Mouse (Mus musculus) kidney, postnatal 4 days (tissue): ENCODE results near the gene Hrg.
"Not testable (repeated sequence)": the region's sequence is repeated elsewhere in the genome, so short reads cannot be mapped to it uniquely, and the experiment has no call there.

ENCODE experiments used
- DNase-seq, 2 experiments: peaks; one replicate each; pipeline ENCODE4 v3.0.0; 2021; ENCODE audit warnings: mixed read lengths in 2 of 2

The Hrg gene

DNA sequence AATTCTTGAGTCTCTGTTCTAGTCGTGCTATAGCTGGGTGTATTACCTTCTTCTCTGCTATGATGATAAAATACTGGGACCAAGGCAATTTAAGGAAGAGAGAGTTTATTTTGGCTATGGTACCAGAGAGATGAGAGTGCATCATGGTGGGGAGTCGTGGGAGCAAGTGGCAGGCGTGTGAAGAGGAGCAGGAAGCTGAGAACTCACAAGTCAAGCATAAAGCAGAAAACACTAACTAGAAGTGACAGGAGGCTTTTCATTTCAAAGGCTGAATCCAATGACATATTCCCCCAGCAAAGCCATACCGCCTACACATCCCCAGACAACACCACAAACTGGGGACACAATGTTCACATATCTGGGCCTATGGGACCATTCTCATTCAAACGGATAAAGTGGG is 11.4 kb downstream of the Hrg start:
- DNase-seq: no peak

DNA sequence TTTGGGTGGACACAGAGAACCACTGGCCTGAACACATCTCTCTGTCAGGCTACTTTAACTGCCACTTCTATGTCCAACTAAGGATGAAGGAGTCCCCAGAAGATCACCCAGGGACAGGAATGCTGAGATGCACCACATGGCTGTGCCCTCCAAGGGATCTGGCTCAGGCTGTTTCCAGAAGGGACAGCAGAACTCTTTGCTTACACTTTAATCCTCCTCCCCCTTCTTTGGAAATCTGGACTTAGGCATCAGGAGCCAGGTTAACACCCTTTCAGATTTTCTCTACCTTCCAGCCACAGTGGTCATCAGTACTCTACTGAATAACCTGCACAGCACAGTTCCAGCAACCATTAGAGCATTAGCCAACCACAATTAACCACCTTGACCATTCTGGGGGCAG is 12.4 kb downstream of the Hrg start:
- DNase-seq: no peak

DNA sequence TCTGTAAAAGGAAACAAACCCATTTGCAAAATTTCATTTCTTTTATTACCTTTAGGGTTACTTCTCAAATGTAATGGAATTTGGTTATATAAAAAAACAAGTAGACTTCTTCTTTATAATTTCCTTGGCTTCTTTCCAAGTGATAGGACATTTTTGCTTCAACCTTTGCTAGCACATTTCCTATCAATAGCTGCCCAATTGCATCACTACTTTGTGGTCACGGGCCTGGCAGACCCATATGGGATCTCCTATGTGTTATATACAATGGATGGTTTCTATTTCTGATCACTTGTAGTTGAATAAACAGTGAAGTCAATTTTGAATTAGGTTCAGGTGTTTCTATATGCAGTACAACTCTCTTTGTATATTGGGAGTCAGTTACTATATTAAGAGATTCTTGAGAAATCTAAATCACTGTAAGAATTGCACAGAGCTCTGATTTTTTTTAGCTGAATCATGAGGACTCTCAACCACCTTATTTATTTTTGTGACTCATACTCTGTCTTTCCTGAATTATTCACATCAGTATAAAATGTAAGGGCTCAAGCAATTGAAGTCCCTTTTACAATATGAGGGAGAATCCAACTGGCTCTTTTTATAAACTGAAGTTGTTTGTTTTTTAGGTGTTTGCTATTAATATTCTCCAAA is 16.6 kb downstream of the Hrg start:
- DNase-seq: no peak

GRCm38 (mm10) chr16:22996951-22997350 is 46.1 kb downstream of the Hrg start:
- not testable (repeated sequence) for DNase-seq
